Mouse (Mus musculus): ENCODE results near the gene Il12rb2. TPM values are rescaled to one million over a fixed set of nuclear protein-coding genes. Genes with fewer than 3 reads are reported as not detected.

Gene Il12rb2
- total RNA-seq, 2 experiments from 2014 or later = 0.18 TPM; not detected in 1

- no peak for DNase-seq
These were observed 83.9 kb downstream of the Il12rb2 start for GRCm38 (mm10) chr6:67292042-67292623.

GRCm38 (mm10) chr6:67282897-67283296 lies 93.1 kb downstream of the Il12rb2 start:
- DNase-seq = no peak

- DNase-seq = no peak
These were observed 94.3 kb downstream of the Il12rb2 start for GRCm38 (mm10) chr6:67281614-67282197.

- no peak for DNase-seq
These were observed 98.0 kb downstream of the Il12rb2 start for GRCm38 (mm10) chr6:67277944-67278343.

GRCm38 (mm10) chr6:67269459-67269858 lies 106.5 kb downstream of the Il12rb2 start:
- no peak for DNase-seq

GRCm38 (mm10) chr6:67268983-67269382 lies 107.0 kb downstream of the Il12rb2 start:
- DNase-seq = no peak

GRCm38 (mm10) chr6:67268245-67268612 lies 107.8 kb downstream of the Il12rb2 start:
- no peak for DNase-seq

GRCm38 (mm10) chr6:67267408-67268244 lies 108.4 kb downstream of the Il12rb2 start:
- peak; percentile 52 for DNase-seq

- peak; percentile 94 for DNase-seq
These were observed 109.2 kb downstream of the Il12rb2 start for GRCm38 (mm10) chr6:67266664-67267407.

- DNase-seq = no peak
These were observed 109.8 kb downstream of the Il12rb2 start for GRCm38 (mm10) chr6:67266159-67266657.

GRCm38 (mm10) chr6:67264935-67265334 lies 111.1 kb downstream of the Il12rb2 start:
- DNase-seq = no peak

- no peak for DNase-seq
These were observed 124.9 kb downstream of the Il12rb2 start for GRCm38 (mm10) chr6:67251095-67251494.

GRCm38 (mm10) chr6:67244451-67244850 lies 131.5 kb downstream of the Il12rb2 start:
- no peak for DNase-seq

- no peak for DNase-seq
These were observed 132.1 kb downstream of the Il12rb2 start for GRCm38 (mm10) chr6:67243765-67244420.

Other genes starting within 250 kb of the Il12rb2 start
- 100 to 1,000 TPM; 311 to 319 TPM for gene Serbp1, start 138.0 kb downstream of the Il12rb2 start, total RNA-seq (2021)
- gene Il23r, start 115.7 kb upstream of the Il12rb2 start, total RNA-seq (2021) = not detected
- gene Tacstd2, start 159.6 kb upstream of the Il12rb2 start, total RNA-seq (2021) = not detected

All from heart, postnatal 4 days (tissue).